Mouse (Mus musculus): ENCODE results near the gene Rps6ka5. TPM values are rescaled to one million over a fixed set of nuclear protein-coding genes. Genes with fewer than 3 reads are reported as not detected.

Gene Rps6ka5
- polyA plus RNA-seq, 1 experiment from 2014 or later: 5.5 TPM

Other genes with a start within 250 kb of the Rps6ka5 start
- 6.2 and 7.6 TPM in 2 replicates for gene Ttc7b, start 206.2 kb downstream of the Rps6ka5 start, polyA plus RNA-seq (2014; fragmentation: Nextera tagmentation; extraction: Ambion mirVana)
- gene Dglucy, start 52.1 kb upstream of the Rps6ka5 start, polyA plus RNA-seq (2014; fragmentation: Nextera tagmentation; extraction: Ambion mirVana): 1.7 and 3.6 TPM in 2 replicates
- gene Gpr68, start 181.2 kb upstream of the Rps6ka5 start, polyA plus RNA-seq (2014; fragmentation: Nextera tagmentation; extraction: Ambion mirVana): 0.14 and 0.34 TPM in 2 replicates